Mouse (Mus musculus) intestine, embryonic 16.5 days (tissue): ENCODE results near the gene Gm29776. TPM values are rescaled to one million over a fixed set of nuclear protein-coding genes. Genes with fewer than 3 reads are reported as not detected.
A peak's percentile ranks its signal among the peaks of the same experiment; 100 is the strongest.

Source experiments
- ATAC-seq: fragments of 200-750 bp; cut with Nextera tagmentation; 2 replicates; pipeline ENCODE4 v1.8.0; 2017; ENCODE audit warnings: moderate TSS enrichment, moderate library complexity
- H3K27ac ChIP-seq: fragments of 300-500 bp; sonication (generic); 2 replicates; pipeline ENCODE4 v1.5.1; 2014; ENCODE audit warnings: mild to moderate bottlenecking, low read length
- H3K27me3 ChIP-seq: fragments of 300-500 bp; sonication (generic); replicated peaks from 2 replicates; pipeline ENCODE4 v1.6.1; 2014; ENCODE audit warnings: low read length, control low read depth, mixed read lengths; ENCODE audit not compliant: control insufficient read depth, insufficient read depth
- H3K36me3 ChIP-seq: fragments of 300-500 bp; sonication (generic); 2 replicates; pipeline ENCODE4 v1.6.1; 2014; ENCODE audit warnings: low read length, control low read depth; ENCODE audit not compliant: control insufficient read depth, insufficient read depth
- H3K4me1 ChIP-seq: fragments of 300-500 bp; sonication (generic); 2 replicates; pipeline ENCODE4 v1.6.1; 2014; ENCODE audit warnings: low read length, control low read depth, mixed read lengths; ENCODE audit not compliant: control insufficient read depth, insufficient read depth
- H3K4me2 ChIP-seq: fragments of 300-500 bp; sonication (generic); 2 replicates; pipeline ENCODE4 v1.6.1; 2014; ENCODE audit warnings: low read depth, low read length, control low read depth
- H3K4me3 ChIP-seq: fragments of 300-500 bp; sonication (generic); 2 replicates; pipeline ENCODE4 v1.5.1; 2014; ENCODE audit warnings: mild to moderate bottlenecking, low read length
- H3K9ac ChIP-seq: fragments of 300-500 bp; sonication (generic); 2 replicates; pipeline ENCODE4 v1.6.1; 2014; ENCODE audit warnings: low read depth, low read length
- H3K9me3 ChIP-seq: fragments of 300-500 bp; sonication (generic); 2 replicates; pipeline ENCODE4 v1.6.1; 2016; ENCODE audit warnings: low read length, control low read depth; ENCODE audit not compliant: control insufficient read depth
- WGBS: fragments of 180-500 bp; shearing (Covaris S2); extraction: QIAGEN DNeasy Blood & Tissue Kit; methylation state at CpG from one replicate; pipeline ENCODE4 v1.1.7; 2014; 5-methylcytosine and 5-hydroxymethylcytosine counted together
- polyA plus RNA-seq: library from polyadenylated mRNA; unstranded; fragments of >200 nt; fragmentation: Nextera tagmentation; extraction: Ambion mirVana; gene quantifications from 2 replicates; pipeline ENCODE4 v1.2.1, GENCODE M21; 2015

Gene Gm29776
- polyA plus RNA-seq, 1 experiment from 2014 or later: 0.15 TPM

- no peak for ATAC-seq
- H3K27me3 ChIP-seq: no peaks in the 10 kb centered on the region
- H3K27ac ChIP-seq: no peak overlapping the region
- H3K9ac ChIP-seq: no peak overlapping the region
- no peak overlapping the region for H3K4me3 ChIP-seq
- peaks cover 6% of the 10 kb centered on the region; the same call in 1 of the 2 replicates for H3K4me1 ChIP-seq
- H3K9me3 ChIP-seq: no peaks in the 10 kb centered on the region
- H3K4me2 ChIP-seq: no peak overlapping the region
- H3K36me3 ChIP-seq: no peaks in the 10 kb centered on the region
- WGBS: 39% methylated on average over 3 of the region's 3 CpGs
These were observed 953 bp upstream of the Gm29776 start for GRCm38 (mm10) chr14:54699586-54699985.

GRCm38 (mm10) chr14:54696752-54697151, 1.9 kb downstream of the Gm29776 start:
- Histone ChIP-seq H3K9me3 (no peaks in the 10 kb centered on the region), H3K4me3 (no peak overlapping the region), H3K4me1 (peaks cover 6% of the 10 kb centered on the region; the same call in 1 of the 2 replicates), H3K9ac (no peak overlapping the region), H3K4me2 (no peak overlapping the region), H3K36me3 (0 out of 2 replicates have a peak, but pooled peaks cover 2% of the 10 kb centered on the region), H3K27me3 (no peaks in the 10 kb centered on the region), H3K27ac (no peak overlapping the region)
- no peak for ATAC-seq
- WGBS: 71% methylated on average over 4 of the region's 4 CpGs

- Histone ChIP-seq H3K27me3 (no peaks in the 10 kb centered on the region), H3K9me3 (no peaks in the 10 kb centered on the region), H3K27ac (no peak overlapping the region), H3K4me2 (no peak overlapping the region), H3K4me3 (no peak overlapping the region), H3K36me3 (peaks cover 7% of the 10 kb centered on the region), H3K9ac (no peak overlapping the region), H3K4me1 (peaks cover 6% of the 10 kb centered on the region; the same call in 1 of the 2 replicates)
- 58% methylated on average over 6 of the region's 6 CpGs for WGBS
- ATAC-seq: peak; percentile 93
These were observed 3.6 kb downstream of the Gm29776 start for GRCm38 (mm10) chr14:54695042-54695441.

GRCm38 (mm10) chr14:54687251-54687650, 11.4 kb downstream of the Gm29776 start:
- Histone ChIP-seq H3K9me3 (no peaks in the 10 kb centered on the region), H3K27me3 (no peaks in the 10 kb centered on the region), H3K4me3 (peak overlapping the region; percentile 64), H3K36me3 (peaks cover 5% of the 10 kb centered on the region), H3K27ac (peak overlapping the region; percentile 74), H3K9ac (peak overlapping the region; percentile 82), H3K4me1 (peaks cover 15% of the 10 kb centered on the region), H3K4me2 (peak overlapping the region; percentile 52)
- WGBS: 2% methylated on average over 8 of the region's 8 CpGs
- no peak for ATAC-seq

GRCm38 (mm10) chr14:54686522-54687143, 12.0 kb downstream of the Gm29776 start, which contains the start of gene Acin1:
TSS of gene Acin1 (minus strand) at chr14:54686931.
- under 1% methylated on average over 44 of the region's 44 CpGs for WGBS
- H3K36me3 ChIP-seq: peaks cover 5% of the 10 kb centered on the region
- H3K4me3 ChIP-seq: peak within 1 kb of the TSS; percentile 64
- peak within 1 kb of the TSS; percentile 81 for H3K4me2 ChIP-seq
- H3K9ac ChIP-seq: peak within 1 kb of the TSS; percentile 82
- no peaks in the 10 kb centered on the region for H3K9me3 ChIP-seq
- H3K27me3 ChIP-seq: no peaks in the 10 kb centered on the region
- peak within 1 kb of the TSS; percentile 91 for H3K27ac ChIP-seq
- peak; percentile 97 for ATAC-seq
- H3K4me1 ChIP-seq: peaks cover 15% of the 10 kb centered on the region

- H3K4me2 ChIP-seq: peak within 1 kb of the TSS; percentile 81
- H3K36me3 ChIP-seq: peaks cover 5% of the 10 kb centered on the region
- H3K4me1 ChIP-seq: peaks cover 15% of the 10 kb centered on the region
- H3K27ac ChIP-seq: peak within 1 kb of the TSS; percentile 91
- no peaks in the 10 kb centered on the region for H3K9me3 ChIP-seq
- peak within 1 kb of the TSS; percentile 64 for H3K4me3 ChIP-seq
- under 1% methylated on average over 41 of the region's 41 CpGs for WGBS
- no peaks in the 10 kb centered on the region for H3K27me3 ChIP-seq
- peak; percentile 79 for ATAC-seq
- H3K9ac ChIP-seq: peak within 1 kb of the TSS; percentile 82
These were observed 12.5 kb downstream of the Gm29776 start, which contains the start of gene 1700123O20Rik for GRCm38 (mm10) chr14:54686063-54686521. TSS of gene 1700123O20Rik (plus strand) at chr14:54686216.

GRCm38 (mm10) chr14:54685471-54685870, 13.2 kb downstream of the Gm29776 start:
- Histone ChIP-seq H3K27ac (peak overlapping the region; percentile 91; the same call in 1 of the 2 replicates), H3K9me3 (no peaks in the 10 kb centered on the region), H3K4me2 (peak overlapping the region; percentile 81), H3K9ac (peak overlapping the region; percentile 82), H3K4me3 (peak overlapping the region; percentile 64), H3K36me3 (peaks cover under 1% of the 10 kb centered on the region), H3K4me1 (peaks cover 15% of the 10 kb centered on the region), H3K27me3 (no peaks in the 10 kb centered on the region)
- no peak for ATAC-seq
- 9% methylated on average over 8 of the region's 8 CpGs for WGBS

- Histone ChIP-seq H3K9me3 (no peaks in the 10 kb centered on the region), H3K4me2 (no peak overlapping the region), H3K27ac (no peak overlapping the region), H3K4me1 (peaks cover 6% of the 10 kb centered on the region), H3K27me3 (no peaks in the 10 kb centered on the region), H3K4me3 (no peak overlapping the region), H3K9ac (no peak overlapping the region), H3K36me3 (peaks cover 13% of the 10 kb centered on the region; the same call in 1 of the 2 replicates)
- ATAC-seq: no peak
- WGBS: 96% methylated on average over 3 of the region's 3 CpGs
These were observed 16.2 kb downstream of the Gm29776 start for GRCm38 (mm10) chr14:54682396-54682795.

- no peaks in the 10 kb centered on the region for H3K9me3 ChIP-seq
- H3K27me3 ChIP-seq: no peaks in the 10 kb centered on the region
- H3K9ac ChIP-seq: no peak overlapping the region
- H3K4me2 ChIP-seq: no peak overlapping the region
- H3K4me3 ChIP-seq: no peak overlapping the region
- peaks cover 13% of the 10 kb centered on the region; the same call in 1 of the 2 replicates for H3K36me3 ChIP-seq
- no peak overlapping the region for H3K27ac ChIP-seq
- no peaks in the 10 kb centered on the region for H3K4me1 ChIP-seq
- WGBS: 73% methylated on average over 16 of the region's 16 CpGs
- ATAC-seq: no peak; the same call in 1 of the 2 replicates
These were observed 19.9 kb downstream of the Gm29776 start for GRCm38 (mm10) chr14:54678657-54679304.
